Mouse (Mus musculus) pancreas, adult 10 weeks (tissue): Measurements from ENCODE around the gene Mindy1. TPM values are rescaled to one million over a fixed set of nuclear protein-coding genes. Genes with fewer than 3 reads are reported as not detected.

Source experiments
- polyA plus RNA-seq: library from polyadenylated mRNA; stranded (reverse); fragments of 350-450 nt; fragmentation: Illumina TruSeq; extraction: RNeasy Lipid Tissue Mini Kit (QIAGEN cat#74804); gene quantifications from one replicate; pipeline ENCODE4 v1.2.3, GENCODE M21; 2015; ENCODE audit warnings: low read depth, low replicate concordance; ENCODE audit not compliant: insufficient read depth

The Mindy1 gene
- polyA plus RNA-seq: 27.6 TPM

DNA sequence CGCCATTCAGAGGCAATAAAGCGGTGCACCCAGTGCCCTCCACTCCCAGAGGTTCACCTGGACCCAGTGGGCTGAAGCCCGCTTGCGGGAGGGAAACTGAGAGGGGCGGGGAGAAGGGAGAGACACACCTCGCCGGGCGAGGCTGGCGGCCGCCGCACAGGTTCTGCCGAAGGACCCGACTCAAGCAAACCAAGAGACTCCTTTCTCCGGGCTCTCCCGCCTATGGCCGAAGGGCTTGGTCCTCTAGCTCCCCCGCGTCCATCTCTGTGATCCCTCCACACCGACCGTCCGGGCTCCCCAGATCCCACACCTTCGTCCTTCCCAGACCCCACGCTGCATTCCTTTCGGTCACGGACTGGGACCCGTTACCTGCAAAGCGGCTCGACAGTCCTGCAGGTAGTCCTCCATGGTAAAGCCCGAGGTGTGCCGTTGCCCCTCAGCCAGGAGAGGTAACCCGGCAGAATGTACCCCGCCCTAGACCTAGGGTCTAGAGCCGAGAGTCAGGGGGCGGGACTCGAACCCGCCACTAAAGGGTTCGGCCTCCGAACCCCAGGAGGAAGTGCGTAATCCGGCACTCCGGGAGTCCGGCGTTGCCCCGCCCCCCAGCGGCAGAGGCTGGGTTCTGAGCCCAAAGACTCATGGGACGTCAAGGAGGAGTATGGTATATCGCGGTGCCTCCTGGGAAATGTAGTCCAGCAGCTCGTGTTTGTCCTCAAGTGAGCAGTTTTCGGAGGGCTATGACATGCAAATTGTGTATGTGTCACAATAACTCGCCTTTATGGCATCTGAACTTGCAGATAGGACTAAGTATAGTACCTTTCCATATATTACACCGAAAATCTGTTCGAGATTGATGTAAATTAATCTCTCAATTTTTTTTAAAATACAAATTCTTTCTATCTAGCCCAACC, at the start of gene Mindy1, which contains the start of gene Prune1:
Gene Mindy1 (plus strand): TSS at position 130 of the 911 bp plus-strand sequence.
Gene Prune1 (minus strand): TSS at position 861 of the 911 bp plus-strand sequence.

DNA sequence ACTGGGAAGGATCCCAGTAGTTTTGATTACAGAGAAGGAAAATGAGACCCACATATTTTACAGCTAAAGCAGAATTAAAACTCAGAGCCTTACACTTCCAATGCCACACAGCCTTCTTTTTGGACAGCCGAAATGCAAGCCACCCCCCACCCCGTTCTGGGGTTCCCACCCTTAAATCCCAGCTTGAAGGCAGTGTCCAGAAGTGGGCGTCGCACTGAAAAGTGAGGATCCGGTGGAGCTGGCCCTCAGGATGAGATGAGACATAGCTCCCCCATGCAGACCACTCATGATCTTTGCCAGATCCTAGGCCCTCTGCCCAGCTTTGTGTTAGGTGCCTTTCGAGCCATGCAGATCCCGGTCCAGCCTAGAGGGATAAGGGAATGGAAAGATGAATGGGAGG, 39.6 kb upstream of the Mindy1 start, which contains the start of gene Gm128:
Gene Gm128 (minus strand): TSS at position 101 of the 400 bp plus-strand sequence.

DNA sequence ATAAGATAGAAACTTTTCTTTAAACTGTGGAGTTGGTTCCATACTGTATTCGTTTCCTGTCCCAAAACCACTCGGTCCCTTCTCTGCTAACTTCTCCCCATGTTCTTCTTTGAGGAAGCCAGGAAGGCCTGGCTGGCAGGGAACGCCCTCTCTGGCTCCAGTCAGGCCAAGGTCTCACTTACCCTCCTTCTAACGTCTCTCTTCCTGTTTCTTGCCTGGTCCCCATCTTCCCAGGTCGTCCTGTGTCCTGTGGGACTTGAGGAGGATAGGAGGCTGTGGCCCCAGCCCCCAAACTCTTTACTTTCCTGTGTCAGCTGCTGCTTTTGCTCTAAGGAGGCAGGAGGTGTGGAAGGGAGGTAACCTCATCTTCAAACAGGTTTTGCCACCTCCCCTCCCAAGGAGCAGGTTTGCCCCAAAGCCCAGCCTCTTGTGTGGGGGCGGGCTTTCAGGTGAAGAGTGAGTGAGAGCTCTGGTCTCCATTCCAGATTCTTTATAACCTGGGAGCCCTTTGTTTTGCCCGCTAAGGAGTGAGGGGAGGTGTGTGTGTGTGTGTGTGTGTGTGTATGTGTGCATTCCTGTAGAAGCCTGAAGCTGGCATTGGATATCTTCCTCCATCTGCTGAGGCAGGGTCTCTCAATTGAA, 30.2 kb upstream of the Mindy1 start, which contains the start of gene Bnipl:
Gene Bnipl (minus strand): TSS at position 411 of the 642 bp plus-strand sequence.

DNA sequence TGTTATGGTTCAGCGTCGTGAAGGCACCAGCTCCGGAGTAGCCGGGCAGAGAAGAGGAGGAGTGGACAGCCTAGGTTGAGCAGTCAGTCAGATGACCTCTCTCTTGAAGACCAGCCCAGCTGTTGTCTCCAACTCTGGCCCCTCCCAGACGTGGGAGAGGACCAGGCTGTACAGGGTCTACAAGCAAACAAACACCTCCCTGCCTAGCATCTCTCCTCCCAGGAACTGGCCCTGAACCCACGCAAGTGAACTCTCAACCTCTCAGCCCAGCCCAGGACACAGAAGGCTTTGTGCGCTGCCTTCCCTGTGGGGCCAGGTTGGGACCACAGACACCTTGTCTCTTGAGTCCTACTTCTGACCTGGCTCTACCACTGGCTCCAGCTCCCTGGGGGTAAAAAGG, 26.0 kb downstream of the Mindy1 start, which contains the start of gene Anxa9:
Gene Anxa9 (minus strand): TSS at position 77 of the 400 bp plus-strand sequence.

DNA sequence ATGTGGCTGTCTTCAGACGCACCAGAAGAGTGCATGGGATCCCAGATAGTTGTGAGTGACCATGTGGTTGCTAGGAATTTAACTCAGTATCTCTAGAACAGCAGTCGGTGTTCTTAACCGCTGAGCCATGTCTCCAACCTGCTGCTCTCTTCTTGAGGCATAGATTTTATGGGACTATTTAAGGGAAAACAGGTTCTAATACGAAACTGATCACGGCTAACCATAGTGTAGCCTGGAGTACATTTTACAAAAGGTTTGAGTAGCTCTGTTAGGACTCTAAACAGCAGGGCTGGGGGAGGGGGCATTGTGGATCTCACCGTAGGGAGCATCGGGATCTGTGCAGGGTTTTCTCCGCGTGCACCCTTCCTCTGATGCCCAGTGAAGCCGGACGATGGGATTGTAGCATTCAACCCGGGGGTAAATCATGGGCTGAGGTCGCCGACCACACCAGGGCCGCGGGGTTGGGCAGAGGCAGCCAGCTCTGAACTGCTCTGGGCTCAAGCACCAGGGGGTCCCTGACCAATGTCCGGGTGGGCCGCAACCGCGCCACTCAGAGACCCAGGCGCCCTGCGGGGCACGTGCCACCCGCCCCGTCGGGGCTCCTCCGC, 33.4 kb downstream of the Mindy1 start, which contains the start of gene Cers2:
Gene Cers2 (plus strand): TSS at position 306 of the 608 bp plus-strand sequence.

Other genes starting within 250 kb of the Mindy1 start
- 40.1 TPM for gene Psmd4, start 238.7 kb upstream of the Mindy1 start, polyA plus RNA-seq
- 4.5 TPM for gene Pip5k1a, start 174.4 kb upstream of the Mindy1 start, polyA plus RNA-seq
- 9.9 TPM for gene Vps72, start 170.3 kb upstream of the Mindy1 start, polyA plus RNA-seq
- gene Tmod4, start 156.9 kb upstream of the Mindy1 start, polyA plus RNA-seq: not detected
- 14.9 TPM for gene Scnm1, start 147.3 kb upstream of the Mindy1 start, polyA plus RNA-seq
- 1.8 TPM for gene Lysmd1, start 147.3 kb upstream of the Mindy1 start, polyA plus RNA-seq
- 2.8 TPM for gene Tnfaip8l2, start 139.0 kb upstream of the Mindy1 start, polyA plus RNA-seq
- gene Sema6c, start 120.9 kb upstream of the Mindy1 start, polyA plus RNA-seq: 4.6 TPM
- 5.2 TPM for gene Gabpb2, start 63.4 kb upstream of the Mindy1 start, polyA plus RNA-seq
- 15.7 TPM for gene Cdc42se1, start 52.6 kb upstream of the Mindy1 start, polyA plus RNA-seq
- 5.8 TPM for gene Mllt11, start 49.2 kb upstream of the Mindy1 start, polyA plus RNA-seq
- not detected for gene Gm128, start 39.7 kb upstream of the Mindy1 start, polyA plus RNA-seq
- gene Bnipl, start 30.2 kb upstream of the Mindy1 start, polyA plus RNA-seq: not detected
- gene Prune1, start 731 bp downstream of the Mindy1 start, polyA plus RNA-seq: 2.3 TPM
- 2.8 TPM for gene Anxa9, start 25.8 kb downstream of the Mindy1 start, polyA plus RNA-seq
- 33.2 TPM for gene Cers2, start 33.4 kb downstream of the Mindy1 start, polyA plus RNA-seq
- gene Setdb1, start 75.9 kb downstream of the Mindy1 start, polyA plus RNA-seq: 10.3 TPM
- gene 4930558C23Rik, start 121.5 kb downstream of the Mindy1 start, polyA plus RNA-seq: not detected
- 9.4 TPM for gene Arnt, start 153.0 kb downstream of the Mindy1 start, polyA plus RNA-seq
- 3.1 TPM for gene Ctsk, start 217.9 kb downstream of the Mindy1 start, polyA plus RNA-seq
- gene Ctss, start 245.4 kb downstream of the Mindy1 start, polyA plus RNA-seq: 14.4 TPM